Comparison of ENCODE assay signal across 7 mouse cellular contexts in genomic region chr7:16312672-16313311, GRCm38 (mm10). TPM values are rescaled to one million over a fixed set of nuclear protein-coding genes. Genes with fewer than 3 reads are reported as not detected.
DNase-seq lines count a peak whose midpoint lies in the region.

No protein-coding gene starts in this region.

- no peaks in the 10 kb centered on the region for H3K9me3 ChIP-seq in forebrain, embryonic 10.5 days
- H3K9me3 ChIP-seq in midbrain, embryonic 10.5 days (replicated peaks) = peaks cover 5% of the 10 kb centered on the region; the same call in 1 of the 2 replicates

- H3K4me3 ChIP-seq in forebrain, embryonic 10.5 days = peak overlapping the region; percentile 89
- peak overlapping the region; percentile 95 for H3K4me3 ChIP-seq in midbrain, embryonic 10.5 days

- intact Hi-C loops in heart, postnatal 14 days (cut with DNase I) = loop anchor here (1.0 kb wide), 1 partner anchor 17 kb away; no protein-coding TSS in a partner anchor

- peak overlapping the region; percentile 99 for H3K27ac ChIP-seq in forebrain, embryonic 10.5 days
- H3K27ac ChIP-seq in midbrain, embryonic 10.5 days (replicated peaks) = peak overlapping the region; percentile 99

- H3K27me3 ChIP-seq in forebrain, embryonic 10.5 days (ENCODE audit: poor library complexity, severe bottlenecking) = peaks cover 11% of the 10 kb centered on the region; the same call in 1 of the 2 replicates
- H3K27me3 ChIP-seq in midbrain, embryonic 10.5 days (ENCODE audit: low read depth, poor library complexity, severe bottlenecking) = peaks cover 12% of the 10 kb centered on the region; the same call in 1 of the 2 replicates

- H3K4me1 ChIP-seq in forebrain, embryonic 10.5 days = peaks cover 73% of the 10 kb centered on the region
- H3K4me1 ChIP-seq in midbrain, embryonic 10.5 days = peaks cover 69% of the 10 kb centered on the region

- H3K36me3 ChIP-seq in forebrain, embryonic 10.5 days (replicated peaks) = peaks cover 17% of the 10 kb centered on the region
- H3K36me3 ChIP-seq in midbrain, embryonic 10.5 days = peaks cover 14% of the 10 kb centered on the region

- under 1% methylated on average over 12 of the region's 12 CpGs for WGBS in forebrain, embryonic 10.5 days
- WGBS in midbrain, embryonic 10.5 days = 0% methylated on average over 12 of the region's 12 CpGs

- DNase-seq in Muller cell, postnatal 12 days (ENCODE audit: inconsistent ontology term) = peak; percentile 90
- peak; percentile 43 for DNase-seq in brain, adult 2 months (ENCODE audit: low read depth, low spot score)
- peak; percentile 86 for DNase-seq in forebrain, embryonic 10.5 days (ENCODE audit: extremely low spot score, low spot score)
- peak; percentile 78 to 87 for DNase-seq in heart, postnatal 14 days
- DNase-seq in layer of hippocampus, postnatal 14 days (ENCODE audit: low spot score in 2 of 2) = peak; percentile 15 to 36
- peak; percentile 91 for DNase-seq in midbrain, embryonic 10.5 days (ENCODE audit: low spot score)
- peak; percentile 24 to 37 for DNase-seq in spleen, postnatal 14 days (ENCODE audit: low spot score in 2 of 2)

RNA-seq across cellular contexts. Expression of gene Bbc3, which starts 4.6 kb away (rescaled TPM):
- polyA plus RNA-seq in forebrain, embryonic 10.5 days (2016; fragmentation: Nextera tagmentation; extraction: Ambion mirVana) = 16.4 and 18.8 TPM in 2 replicates
- total RNA-seq in heart, postnatal 14 days (2021) = 1 to 10 TPM; 7.9 to 8.7 TPM
- 10 to 100 TPM; 16.6 to 20.4 TPM for total RNA-seq in layer of hippocampus, postnatal 14 days (2021)
- 14.4 and 17.1 TPM in 2 replicates for polyA plus RNA-seq in midbrain, embryonic 10.5 days (2016; fragmentation: Nextera tagmentation; extraction: Ambion mirVana)

RNA-seq across cellular contexts. Expression of gene Ccdc9, which starts 26.2 kb away (rescaled TPM):
- polyA plus RNA-seq in forebrain, embryonic 10.5 days (2016; fragmentation: Nextera tagmentation; extraction: Ambion mirVana) = 28.7 and 34.8 TPM in 2 replicates
- 10 to 100 TPM; 32.1 to 39.4 TPM for total RNA-seq in heart, postnatal 14 days (2021)
- total RNA-seq in layer of hippocampus, postnatal 14 days (2021) = 10 to 100 TPM; 84.3 to 84.5 TPM
- 24.6 and 34.1 TPM in 2 replicates for polyA plus RNA-seq in midbrain, embryonic 10.5 days (2016; fragmentation: Nextera tagmentation; extraction: Ambion mirVana)

RNA-seq across cellular contexts. Expression of gene Inafm1, which starts 39.4 kb away (rescaled TPM):
- 5.6 and 6.3 TPM in 2 replicates for polyA plus RNA-seq in forebrain, embryonic 10.5 days (2016; fragmentation: Nextera tagmentation; extraction: Ambion mirVana)
- total RNA-seq in heart, postnatal 14 days (2021) = 10 to 100 TPM; 14.6 to 14.9 TPM
- total RNA-seq in layer of hippocampus, postnatal 14 days (2021) = 10 to 100 TPM; 28.1 to 31.2 TPM
- 6.3 and 10.0 TPM in 2 replicates for polyA plus RNA-seq in midbrain, embryonic 10.5 days (2016; fragmentation: Nextera tagmentation; extraction: Ambion mirVana)

RNA-seq across cellular contexts. Expression of gene C5ar1, which starts 53.5 kb away (rescaled TPM):
- polyA plus RNA-seq in forebrain, embryonic 10.5 days (2016; fragmentation: Nextera tagmentation; extraction: Ambion mirVana) = 0.50 and 0.80 TPM in 2 replicates
- total RNA-seq in heart, postnatal 14 days (2021) = 1 to 10 TPM; 5.2 to 5.8 TPM
- total RNA-seq in layer of hippocampus, postnatal 14 days (2021) = 1 to 10 TPM in 1 of 2 experiments, under 1 TPM in 1; 0.74 to 2.0 TPM
- polyA plus RNA-seq in midbrain, embryonic 10.5 days (2016; fragmentation: Nextera tagmentation; extraction: Ambion mirVana) = 0.86 and 1.4 TPM in 2 replicates

Comparison
In these comparisons a context has a peak if more than half of its experiments do, and no peak if none do; other contexts are left out.
1. Peak in every context shown above with its lines: DNase-seq, H3K4me3 ChIP-seq and H3K27ac ChIP-seq.
2. DNase-seq: peak in every context shown above with its lines; median percentile 91 in midbrain, embryonic 10.5 days; 90 in Muller cell, postnatal 12 days; 86 in forebrain, embryonic 10.5 days; 82 in heart, postnatal 14 days; 43 in brain, adult 2 months; 30 in spleen, postnatal 14 days; 26 in layer of hippocampus, postnatal 14 days.